Mouse (Mus musculus): Measurements from ENCODE around the gene Crybg2. TPM values are rescaled to one million over a fixed set of nuclear protein-coding genes. Genes with fewer than 3 reads are reported as not detected.

The Crybg2 gene
- polyA plus RNA-seq, 1 experiment: 5.7 TPM

DNA sequence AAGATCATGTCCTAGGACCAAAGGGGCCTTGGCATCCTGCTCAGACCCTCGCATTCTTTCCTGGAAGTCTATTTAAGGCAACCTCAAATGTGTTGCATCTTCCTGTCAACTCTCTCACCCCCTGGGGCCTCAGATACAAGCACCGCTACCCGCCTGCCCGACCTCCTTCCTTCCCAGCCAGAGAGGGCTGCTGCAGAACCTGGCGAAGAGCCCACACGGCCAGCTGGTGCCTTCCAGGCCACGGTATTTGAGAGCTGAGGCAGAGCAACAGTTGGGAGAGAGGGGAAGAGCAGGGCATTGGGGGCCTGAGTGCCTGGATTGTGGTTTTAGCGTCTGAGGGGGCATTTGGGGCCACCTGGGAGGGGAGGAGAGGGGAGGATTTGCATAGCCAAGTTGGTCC is 8.1 kb upstream of the Crybg2 start:
- Histone ChIP-seq H3K4me3 (ENCODE audit: control insufficient read depth, insufficient read depth, low read length) (0 out of 2 replicates have a peak overlapping the region, but pooled peaks have one; percentile 1), H3K36me3 (ENCODE audit: control insufficient read depth, insufficient read depth, low read length) (no peaks in the 10 kb centered on the region), H3K27me3 (ENCODE audit: control insufficient read depth, insufficient read depth, low read length) (no peaks in the 10 kb centered on the region), H3K27ac (ENCODE audit: control insufficient read depth, insufficient read depth, low read length) (peak overlapping the region; percentile 13; the same call in 1 of the 2 replicates), H3K4me1 (replicated peaks; ENCODE audit: control insufficient read depth, insufficient read depth, low read length) (peaks cover 26% of the 10 kb centered on the region)
- DNase-seq: peak; percentile 10
- TF ChIP-seq CTCF (IDR thresholded peaks at IDR 0.05; ENCODE audit: borderline replicate concordance, control insufficient read depth, extremely low read depth, insufficient read depth, low read length, poor library complexity) (no peak), POLR2A (IDR thresholded peaks at IDR 0.05; ENCODE audit: control insufficient read depth, extremely low read depth, insufficient read depth, low read length, poor library complexity) (no peak)
- 3% methylated on average over 8 of the region's 8 CpGs for WGBS

DNA sequence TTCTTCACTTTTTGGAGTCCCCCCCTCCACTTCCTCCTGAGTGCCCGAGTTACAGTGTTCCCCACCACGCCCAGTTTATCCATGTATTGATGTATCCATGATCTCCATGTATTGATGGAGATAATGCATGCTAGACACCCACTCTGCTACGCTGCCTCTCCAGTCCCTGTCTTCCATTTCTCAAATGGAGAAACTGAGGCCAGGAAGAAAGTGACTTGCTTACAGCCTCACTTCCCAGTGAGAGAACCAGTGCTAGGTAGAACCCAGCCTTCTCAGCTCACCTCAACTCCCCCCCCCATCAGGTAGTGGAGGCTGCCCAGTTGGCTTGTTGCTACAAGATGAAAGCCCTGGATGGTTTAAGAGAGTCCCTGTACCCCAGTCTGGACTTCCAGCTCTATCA is 7.1 kb upstream of the Crybg2 start, which contains the start of gene Zfp683:
Gene Zfp683 (plus strand): TSS at position 301 of the 400 bp plus-strand sequence.
- Histone ChIP-seq H3K27ac (ENCODE audit: control insufficient read depth, insufficient read depth, low read length) (peak within 1 kb of the TSS; percentile 13; the same call in 1 of the 2 replicates), H3K36me3 (ENCODE audit: control insufficient read depth, insufficient read depth, low read length) (no peaks in the 10 kb centered on the region), H3K4me3 (ENCODE audit: control insufficient read depth, insufficient read depth, low read length) (0 out of 2 replicates have a peak within 1 kb of the TSS, but pooled peaks have one; percentile 1), H3K4me1 (replicated peaks; ENCODE audit: control insufficient read depth, insufficient read depth, low read length) (peaks cover 35% of the 10 kb centered on the region), H3K27me3 (ENCODE audit: control insufficient read depth, insufficient read depth, low read length) (no peaks in the 10 kb centered on the region)
- 71% methylated on average over 3 of the region's 3 CpGs for WGBS
- TF ChIP-seq POLR2A (IDR thresholded peaks at IDR 0.05; ENCODE audit: control insufficient read depth, extremely low read depth, insufficient read depth, low read length, poor library complexity) (no peak), CTCF (IDR thresholded peaks at IDR 0.05; ENCODE audit: borderline replicate concordance, control insufficient read depth, extremely low read depth, insufficient read depth, low read length, poor library complexity) (no peak)
- DNase-seq: no peak

DNA sequence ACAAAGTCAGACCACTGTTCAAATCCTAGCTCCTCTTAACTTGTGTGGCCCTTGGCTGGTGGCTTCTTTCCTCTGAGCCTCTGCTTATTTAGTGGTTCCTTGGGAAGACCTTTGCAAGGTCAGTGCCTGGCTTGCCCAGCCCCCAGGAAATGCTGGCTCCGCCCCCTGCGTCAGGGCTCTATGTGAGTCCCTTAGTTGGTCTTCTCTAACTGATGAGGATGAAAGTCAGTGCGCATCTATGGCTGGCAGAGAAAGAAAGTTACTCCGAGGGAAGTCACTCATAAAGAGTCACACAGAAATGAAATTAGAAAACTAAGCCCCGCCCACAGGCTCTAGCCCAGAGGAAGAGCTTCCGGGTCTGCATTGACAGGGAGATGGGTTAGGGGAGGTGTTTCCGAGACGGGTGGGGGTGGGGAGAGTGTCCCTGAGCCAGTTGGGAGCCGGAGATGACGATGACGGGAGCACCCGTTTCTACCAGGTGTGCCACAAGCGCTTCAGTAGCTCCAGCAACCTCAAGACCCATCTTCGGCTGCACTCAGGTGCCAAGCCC is 2.4 kb upstream of the Crybg2 start:
- Histone ChIP-seq H3K4me1 (replicated peaks; ENCODE audit: control insufficient read depth, insufficient read depth, low read length) (peaks cover 41% of the 10 kb centered on the region), H3K4me3 (ENCODE audit: control insufficient read depth, insufficient read depth, low read length) (peak overlapping the region; percentile 36), H3K36me3 (ENCODE audit: control insufficient read depth, insufficient read depth, low read length) (no peaks in the 10 kb centered on the region), H3K27me3 (ENCODE audit: control insufficient read depth, insufficient read depth, low read length) (no peaks in the 10 kb centered on the region), H3K27ac (ENCODE audit: control insufficient read depth, insufficient read depth, low read length) (peak overlapping the region; percentile 66)
- WGBS: 26% methylated on average over 14 of the region's 14 CpGs
- TF ChIP-seq POLR2A (IDR thresholded peaks at IDR 0.05; ENCODE audit: control insufficient read depth, extremely low read depth, insufficient read depth, low read length, poor library complexity) (no peak), CTCF (IDR thresholded peaks at IDR 0.05; ENCODE audit: borderline replicate concordance, control insufficient read depth, extremely low read depth, insufficient read depth, low read length, poor library complexity) (no peak)
- peak; percentile 43 for DNase-seq

DNA sequence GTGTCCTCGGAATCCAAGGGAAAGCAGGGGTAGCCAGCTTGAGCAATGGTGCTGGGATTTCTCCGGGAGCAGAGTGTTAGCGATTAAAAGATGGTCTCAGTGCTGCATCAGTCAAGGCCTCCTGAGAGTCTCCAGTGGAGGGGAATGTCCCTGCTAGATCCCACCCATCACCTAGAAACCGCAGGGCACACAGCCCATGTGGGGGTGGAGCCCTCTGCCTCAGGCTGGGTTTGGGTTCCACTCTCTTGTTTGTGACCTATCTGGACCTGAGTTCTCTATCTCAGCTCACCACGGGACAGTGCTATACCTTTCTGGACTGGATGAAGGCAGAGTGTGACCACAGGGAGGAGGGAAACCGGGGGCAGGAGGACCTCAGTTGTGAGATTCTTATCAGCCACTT is 1.7 kb upstream of the Crybg2 start:
- Histone ChIP-seq H3K4me1 (replicated peaks; ENCODE audit: control insufficient read depth, insufficient read depth, low read length) (peaks cover 41% of the 10 kb centered on the region), H3K4me3 (ENCODE audit: control insufficient read depth, insufficient read depth, low read length) (peak overlapping the region; percentile 36), H3K36me3 (ENCODE audit: control insufficient read depth, insufficient read depth, low read length) (no peaks in the 10 kb centered on the region), H3K27ac (ENCODE audit: control insufficient read depth, insufficient read depth, low read length) (peak overlapping the region; percentile 66), H3K27me3 (ENCODE audit: control insufficient read depth, insufficient read depth, low read length) (no peaks in the 10 kb centered on the region)
- peak; percentile 5 for DNase-seq
- TF ChIP-seq POLR2A (IDR thresholded peaks at IDR 0.05; ENCODE audit: control insufficient read depth, extremely low read depth, insufficient read depth, low read length, poor library complexity): no peak
- no peak for TF ChIP-seq CTCF (IDR thresholded peaks at IDR 0.05; ENCODE audit: borderline replicate concordance, control insufficient read depth, extremely low read depth, insufficient read depth, low read length, poor library complexity)
- WGBS: 50% methylated on average over 6 of the region's 6 CpGs

DNA sequence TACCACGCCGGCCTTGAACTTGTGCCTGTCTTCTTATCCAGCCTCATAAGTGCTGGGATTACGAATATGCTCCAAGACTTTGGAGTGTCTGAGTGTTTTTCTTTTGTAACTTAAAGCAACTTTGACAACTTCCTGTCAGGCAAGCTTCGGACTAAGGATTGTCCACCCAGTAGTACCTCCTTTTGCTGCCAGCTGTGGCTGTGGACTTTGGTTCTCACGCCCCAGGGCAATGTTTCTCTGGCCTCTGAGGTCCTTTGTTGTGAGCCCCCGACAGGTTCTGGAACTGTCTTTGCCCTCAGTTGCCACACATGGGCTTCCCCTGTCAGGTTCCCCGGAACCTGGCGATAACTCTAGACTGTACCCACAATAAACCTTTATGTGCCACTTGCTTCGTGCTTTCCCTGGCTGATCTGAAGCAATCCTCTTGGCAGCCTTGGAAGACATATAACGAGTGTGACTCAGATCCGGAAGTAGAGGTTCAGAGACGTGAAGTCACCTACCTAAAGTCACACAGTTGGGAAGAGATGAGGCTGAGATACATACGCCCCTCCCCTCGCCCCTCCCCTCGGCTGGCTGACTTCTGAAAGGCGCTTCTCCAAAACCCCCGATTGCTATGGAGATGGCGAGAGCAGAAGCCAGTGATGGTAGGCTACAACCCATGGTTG is 683 bp downstream of the Crybg2 start:
- peaks cover 41% of the 10 kb centered on the region for H3K4me1 ChIP-seq (replicated peaks; ENCODE audit: control insufficient read depth, insufficient read depth, low read length)
- peak overlapping the region; percentile 62; the same call in 1 of the 2 replicates for H3K27ac ChIP-seq (ENCODE audit: control insufficient read depth, insufficient read depth, low read length)
- H3K27me3 ChIP-seq (ENCODE audit: control insufficient read depth, insufficient read depth, low read length): no peaks in the 10 kb centered on the region
- WGBS: 55% methylated on average over 18 of the region's 18 CpGs
- TF ChIP-seq CTCF (IDR thresholded peaks at IDR 0.05; ENCODE audit: borderline replicate concordance, control insufficient read depth, extremely low read depth, insufficient read depth, low read length, poor library complexity) (no peak), POLR2A (IDR thresholded peaks at IDR 0.05; ENCODE audit: control insufficient read depth, extremely low read depth, insufficient read depth, low read length, poor library complexity) (no peak)
- DNase-seq: peak; percentile 65
- peak overlapping the region; percentile 10 for H3K4me3 ChIP-seq (ENCODE audit: control insufficient read depth, insufficient read depth, low read length)
- no peaks in the 10 kb centered on the region for H3K36me3 ChIP-seq (ENCODE audit: control insufficient read depth, insufficient read depth, low read length)

DNA sequence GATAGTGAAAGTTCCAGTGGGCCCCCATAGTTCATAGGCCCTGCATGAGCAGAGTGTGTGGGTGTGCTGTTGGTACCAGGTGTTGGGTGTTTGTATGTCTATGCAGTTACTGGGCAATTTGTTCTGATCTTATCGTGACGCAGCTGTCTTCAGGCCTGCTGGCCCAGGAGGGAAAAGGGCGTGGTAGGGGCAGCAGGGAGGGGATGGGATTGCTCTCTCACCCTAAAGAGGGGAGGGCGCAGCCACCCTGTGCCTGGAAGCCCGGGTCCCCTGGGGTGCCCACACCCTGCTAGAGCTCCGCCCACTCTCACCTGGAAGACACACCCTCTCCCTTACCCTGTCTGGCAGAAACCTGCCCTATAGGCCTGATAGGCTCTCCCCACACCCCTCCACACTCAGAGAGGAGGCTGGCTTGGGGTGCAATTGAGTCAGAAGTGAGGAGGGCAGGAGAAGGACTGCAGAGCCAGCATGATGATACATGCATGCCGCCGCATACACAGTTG is 1.4 kb downstream of the Crybg2 start:
- peak overlapping the region; percentile 10; the same call in 1 of the 2 replicates for H3K4me3 ChIP-seq (ENCODE audit: control insufficient read depth, insufficient read depth, low read length)
- peak; percentile 42 for DNase-seq
- 37% methylated on average over 8 of the region's 8 CpGs for WGBS
- no peaks in the 10 kb centered on the region for H3K27me3 ChIP-seq (ENCODE audit: control insufficient read depth, insufficient read depth, low read length)
- H3K27ac ChIP-seq (ENCODE audit: control insufficient read depth, insufficient read depth, low read length): peak overlapping the region; percentile 62; the same call in 1 of the 2 replicates
- no peaks in the 10 kb centered on the region for H3K36me3 ChIP-seq (ENCODE audit: control insufficient read depth, insufficient read depth, low read length)
- H3K4me1 ChIP-seq (replicated peaks; ENCODE audit: control insufficient read depth, insufficient read depth, low read length): peaks cover 41% of the 10 kb centered on the region
- no peak for TF ChIP-seq POLR2A (IDR thresholded peaks at IDR 0.05; ENCODE audit: control insufficient read depth, extremely low read depth, insufficient read depth, low read length, poor library complexity)
- TF ChIP-seq CTCF (IDR thresholded peaks at IDR 0.05; ENCODE audit: borderline replicate concordance, control insufficient read depth, extremely low read depth, insufficient read depth, low read length, poor library complexity): no peak
